Mouse (Mus musculus): ENCODE results near the gene Gm8439.
"Not testable (repeated sequence)": the region's sequence is repeated elsewhere in the genome, so short reads cannot be mapped to it uniquely, and the experiment has no call there.

Gm8439 gene

DNA sequence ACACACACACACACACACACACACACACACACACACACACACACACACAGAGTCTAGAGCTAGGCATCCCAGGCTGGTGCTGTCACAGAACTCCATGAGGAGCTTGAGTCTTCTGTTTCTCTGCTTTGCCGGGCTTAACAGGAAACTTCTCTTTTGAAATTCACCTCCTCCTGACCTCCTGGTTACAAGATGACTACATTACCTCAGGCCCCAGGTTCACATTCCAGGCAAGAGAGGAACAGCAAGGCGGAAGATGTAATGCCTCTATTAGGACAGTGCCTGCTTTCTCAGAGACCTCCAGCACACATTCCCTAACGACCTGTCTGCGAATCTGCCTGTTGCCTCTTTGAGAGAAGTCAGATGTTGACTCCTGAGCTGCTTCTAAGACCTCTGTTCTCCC, at the start of gene Gm8439:
TSS of gene Gm8439 (plus strand) at position 301 of the 400 bp plus-strand sequence.
- no peak for DNase-seq (ENCODE audit: extremely low read depth, low read depth, low spot score)

GRCm38 (mm10) chr4:120544896-120545295, 43.6 kb upstream of the Gm8439 start:
- no peak for DNase-seq (ENCODE audit: extremely low read depth, low read depth, low spot score)

DNA sequence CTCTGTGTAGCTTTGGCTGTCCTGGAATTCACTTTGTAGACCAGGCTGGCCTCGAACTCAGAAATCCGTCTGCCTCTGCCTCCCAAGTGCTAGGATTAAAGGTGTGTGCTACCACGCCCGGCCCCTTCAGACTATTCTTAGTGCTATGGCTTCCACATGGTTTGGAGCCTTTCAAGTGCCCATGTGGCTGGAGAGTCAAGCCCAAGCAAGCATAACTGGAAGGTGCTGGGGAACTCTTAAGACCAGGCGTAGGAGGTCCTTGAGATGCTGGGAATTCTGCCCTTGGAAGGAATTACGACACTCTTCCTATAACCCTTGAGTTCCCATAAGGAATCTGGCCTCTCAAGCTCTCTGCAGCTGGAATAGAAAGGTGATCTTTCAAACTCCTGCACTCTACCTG, 32.0 kb upstream of the Gm8439 start:
- peak; percentile 90 for DNase-seq (ENCODE audit: extremely low read depth, low read depth, low spot score)

DNA sequence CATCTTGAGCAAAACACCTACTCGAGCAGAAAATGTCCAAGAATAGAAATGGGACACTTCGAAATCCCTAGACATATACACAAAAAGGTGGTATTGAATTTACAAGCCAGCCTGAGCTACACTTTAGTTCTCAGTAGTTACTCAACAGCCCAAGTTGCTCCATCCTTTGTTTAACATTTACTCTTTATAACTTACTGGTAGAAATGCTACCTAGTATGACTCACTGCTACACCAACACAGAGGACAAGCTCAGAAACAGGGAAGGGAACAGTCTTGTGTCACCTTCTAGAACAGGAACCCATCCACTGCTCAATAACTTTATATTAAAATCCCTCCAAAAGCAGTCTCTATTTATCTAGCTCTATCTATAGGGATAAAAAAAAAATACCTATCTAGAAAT, 22.8 kb upstream of the Gm8439 start:
- no peak for DNase-seq (ENCODE audit: extremely low read depth, low read depth, low spot score)

DNA sequence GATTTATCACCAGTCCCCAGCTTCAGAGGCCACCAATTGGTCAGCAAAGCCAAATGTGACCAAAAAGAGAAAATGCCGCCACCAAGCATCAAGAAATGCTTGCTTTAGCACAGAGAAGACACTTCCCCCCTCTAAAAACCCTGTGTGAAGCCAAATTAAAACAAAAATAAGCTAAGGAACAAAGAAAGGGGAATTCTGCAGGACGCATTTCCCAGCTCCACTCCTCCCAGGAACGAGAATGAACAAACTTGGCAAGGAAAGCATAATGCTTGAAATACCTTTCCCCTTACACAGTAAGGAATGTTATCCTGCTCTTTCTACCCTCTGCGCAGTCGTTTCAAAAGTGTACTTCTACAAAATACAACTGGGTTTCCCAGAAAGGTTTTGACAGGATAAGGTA, 20.5 kb upstream of the Gm8439 start:
- DNase-seq (ENCODE audit: extremely low read depth, low read depth, low spot score) = no peak

DNA sequence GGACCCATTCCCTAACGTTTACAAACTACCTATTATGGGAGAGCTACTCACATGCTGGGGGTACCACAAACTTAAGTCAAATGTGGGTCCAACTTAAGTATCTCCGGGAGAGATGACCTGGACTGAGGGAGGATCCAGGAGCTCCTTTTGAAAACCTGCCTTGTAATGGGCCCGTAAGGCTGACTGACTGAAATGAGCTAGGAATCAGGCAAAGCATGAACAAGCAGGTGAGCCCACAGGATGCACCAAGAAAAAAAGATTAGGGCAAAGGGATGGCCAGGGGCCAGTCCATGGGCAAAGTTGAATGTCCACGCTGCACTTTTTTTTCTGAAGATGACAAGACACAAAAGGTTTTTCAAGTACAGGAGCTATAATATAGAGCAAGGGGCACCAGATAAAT, 19.5 kb upstream of the Gm8439 start:
- no peak for DNase-seq (ENCODE audit: extremely low read depth, low read depth, low spot score)

GRCm38 (mm10) chr4:120569486-120570437, 18.8 kb upstream of the Gm8439 start, which contains the start of gene Ctps:
Gene Ctps (minus strand): TSS chr4:120570276.
- no peak for DNase-seq (ENCODE audit: extremely low read depth, low read depth, low spot score)

- DNase-seq (ENCODE audit: extremely low read depth, low read depth, low spot score) = no peak
Measured at GRCm38 (mm10) chr4:120570438-120571069, 18.0 kb upstream of the Gm8439 start.

DNA sequence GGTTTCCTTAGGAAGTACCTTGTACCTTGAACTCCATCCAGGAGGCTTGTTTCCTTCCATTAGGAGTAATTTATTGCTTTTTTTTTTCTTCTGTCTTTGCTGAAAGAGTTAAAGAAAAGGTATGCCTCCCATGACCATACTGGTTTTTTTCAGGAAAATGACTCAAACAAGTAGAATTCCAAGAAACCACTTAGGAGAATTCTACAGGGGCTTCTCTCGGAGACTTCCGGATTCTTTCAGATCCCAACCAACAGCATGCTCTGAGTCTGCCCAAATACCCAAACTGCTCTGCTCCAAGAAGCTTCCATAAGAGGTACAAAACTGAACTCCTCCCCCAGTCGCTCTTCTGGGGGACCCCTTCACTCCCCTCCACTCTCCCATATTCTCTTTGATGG, 17.5 kb upstream of the Gm8439 start:
- no peak for DNase-seq (ENCODE audit: extremely low read depth, low read depth, low spot score)

- DNase-seq (ENCODE audit: extremely low read depth, low read depth, low spot score) = no peak
Measured at GRCm38 (mm10) chr4:120571691-120572090, 16.9 kb upstream of the Gm8439 start.

- DNase-seq (ENCODE audit: extremely low read depth, low read depth, low spot score) = no peak
Measured at GRCm38 (mm10) chr4:120580894-120581293, 7.7 kb upstream of the Gm8439 start.

DNA sequence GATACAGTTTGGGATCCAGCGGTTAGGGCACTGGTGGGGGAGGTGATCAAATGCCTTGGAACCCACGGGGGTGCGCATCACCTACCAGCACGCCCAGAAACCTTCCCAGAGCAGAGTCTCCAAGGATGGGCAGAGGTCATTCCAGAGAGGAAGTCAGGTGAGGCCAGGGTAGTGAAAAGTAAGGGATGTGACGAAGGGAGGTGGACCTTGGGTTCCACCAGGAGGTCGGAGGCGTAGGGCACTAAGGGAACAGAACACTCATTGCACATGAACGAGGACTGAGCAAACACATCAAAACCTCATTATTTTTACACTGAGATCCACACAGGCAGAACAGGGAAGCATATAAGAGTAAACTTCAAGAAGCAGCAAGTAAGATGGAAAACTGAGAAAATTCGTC, 6.8 kb upstream of the Gm8439 start:
- DNase-seq (ENCODE audit: extremely low read depth, low read depth, low spot score) = no peak

- no peak for DNase-seq (ENCODE audit: extremely low read depth, low read depth, low spot score)
Measured at GRCm38 (mm10) chr4:120586986-120587385, 1.6 kb upstream of the Gm8439 start.

GRCm38 (mm10) chr4:120589070-120589469, 525 bp downstream of the Gm8439 start:
- no peak for DNase-seq (ENCODE audit: extremely low read depth, low read depth, low spot score)

- no peak for DNase-seq (ENCODE audit: extremely low read depth, low read depth, low spot score)
Measured at GRCm38 (mm10) chr4:120589815-120590422, 1.4 kb downstream of the Gm8439 start.

GRCm38 (mm10) chr4:120590973-120591372, 2.4 kb downstream of the Gm8439 start:
- DNase-seq (ENCODE audit: extremely low read depth, low read depth, low spot score) = no peak

- DNase-seq (ENCODE audit: extremely low read depth, low read depth, low spot score) = not testable (repeated sequence)
Measured at GRCm38 (mm10) chr4:120596210-120596609, 7.7 kb downstream of the Gm8439 start.

DNA sequence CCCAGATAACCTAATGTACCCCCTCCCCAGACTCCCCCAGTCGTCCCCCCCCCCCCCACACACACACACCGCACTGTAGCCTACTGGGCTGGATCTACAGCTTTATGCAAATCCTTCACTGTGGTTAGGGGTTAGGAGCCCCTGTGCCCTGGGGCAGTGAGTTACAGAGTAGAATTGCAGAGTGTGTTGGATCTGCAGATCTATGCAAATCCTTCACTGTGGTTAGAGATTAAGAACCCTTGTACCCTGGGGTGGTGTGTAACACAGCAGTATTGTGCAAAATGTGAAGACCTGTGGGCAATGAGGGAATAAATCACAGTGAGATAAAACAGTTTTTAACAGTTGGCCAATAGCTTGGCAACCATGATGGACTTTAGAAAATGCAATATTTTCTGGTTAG, 10.4 kb downstream of the Gm8439 start:
- DNase-seq (ENCODE audit: extremely low read depth, low read depth, low spot score) = peak; percentile 49

GRCm38 (mm10) chr4:120601774-120602173, 13.2 kb downstream of the Gm8439 start:
- DNase-seq (ENCODE audit: extremely low read depth, low read depth, low spot score) = no peak

- DNase-seq (ENCODE audit: extremely low read depth, low read depth, low spot score) = no peak
Measured at GRCm38 (mm10) chr4:120602669-120603068, 14.1 kb downstream of the Gm8439 start.

DNA sequence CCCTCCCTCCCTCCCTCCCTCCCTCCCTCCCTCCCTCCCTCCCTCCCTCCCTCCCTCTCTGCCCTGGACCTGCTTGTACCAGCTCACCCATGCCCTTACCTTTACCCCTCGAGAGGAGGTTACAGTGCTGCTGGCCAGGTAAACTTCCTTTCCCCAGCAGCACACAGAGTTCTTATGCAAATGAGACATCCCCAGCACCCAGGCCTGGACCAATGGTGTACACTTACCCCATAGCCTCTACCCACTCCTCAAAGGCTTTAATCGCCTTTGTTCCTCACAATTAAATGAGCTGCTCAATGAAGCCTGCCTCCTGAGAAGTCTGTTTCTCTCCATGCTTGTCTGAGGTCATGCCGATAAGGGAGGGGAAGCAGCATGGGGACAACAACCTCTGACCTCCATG, 18.4 kb downstream of the Gm8439 start:
- DNase-seq (ENCODE audit: extremely low read depth, low read depth, low spot score) = no peak

GRCm38 (mm10) chr4:120611005-120611404, 22.5 kb downstream of the Gm8439 start:
- no peak for DNase-seq (ENCODE audit: extremely low read depth, low read depth, low spot score)
